Mouse (Mus musculus) embryonic facial prominence, embryonic 13.5 days (tissue): ENCODE measurements around the gene Il12rb2. TPM values are rescaled to one million over a fixed set of nuclear protein-coding genes. Genes with fewer than 3 reads are reported as not detected.

ENCODE experiments used
- ATAC-seq: fragments of 200-750 bp; cut with Nextera tagmentation; 2 replicates; pipeline ENCODE4 v1.8.0; 2017; ENCODE audit warnings: low read depth; ENCODE audit not compliant: insufficient number of reproducible peaks, insufficient read depth, low FRiP score, low TSS enrichment
- H3K27ac ChIP-seq: fragments of 300-500 bp; sonication (generic); 2 replicates; pipeline ENCODE4 v1.5.1; 2015; ENCODE audit warnings: moderate library complexity, mild to moderate bottlenecking, inconsistent platforms
- H3K27me3 ChIP-seq: fragments of 300-500 bp; sonication (generic); 2 replicates; pipeline ENCODE4 v1.6.1; 2015; ENCODE audit warnings: mild to moderate bottlenecking, inconsistent platforms
- H3K36me3 ChIP-seq: fragments of 300-500 bp; sonication (generic); 2 replicates; pipeline ENCODE4 v1.6.1; 2015; ENCODE audit warnings: mild to moderate bottlenecking, inconsistent platforms
- H3K4me1 ChIP-seq: fragments of 300-500 bp; sonication (generic); 2 replicates; pipeline ENCODE4 v1.6.1; 2015; ENCODE audit warnings: inconsistent platforms
- H3K4me2 ChIP-seq: fragments of 300-500 bp; sonication (generic); 2 replicates; pipeline ENCODE4 v1.6.1; 2015; ENCODE audit warnings: moderate library complexity, mild to moderate bottlenecking, inconsistent platforms
- H3K4me3 ChIP-seq: fragments of 300-500 bp; sonication (generic); 2 replicates; pipeline ENCODE4 v1.5.1; 2015; ENCODE audit warnings: mild to moderate bottlenecking, inconsistent platforms
- H3K9ac ChIP-seq: fragments of 300-500 bp; sonication (generic); 2 replicates; pipeline ENCODE4 v1.6.1; 2015; ENCODE audit warnings: mild to moderate bottlenecking, inconsistent platforms
- H3K9me3 ChIP-seq: fragments of 300-500 bp; sonication (generic); 2 replicates; pipeline ENCODE4 v1.6.1; 2016; ENCODE audit warnings: inconsistent platforms
- WGBS: fragments of 180-500 bp; shearing (Covaris S2); methylation state at CpG from one replicate; pipeline ENCODE4 v1.1.7; 2015; ENCODE audit warnings: mixed read lengths; 5-methylcytosine and 5-hydroxymethylcytosine counted together
- polyA plus RNA-seq: library from polyadenylated mRNA; unstranded; fragments of >200 nt; fragmentation: Nextera tagmentation; extraction: Ambion mirVana; gene quantifications from 2 replicates; pipeline ENCODE4 v1.2.1, GENCODE M21; 2015

Il12rb2 gene
- polyA plus RNA-seq, 1 experiment from 2014 or later = 0.10 TPM

DNA sequence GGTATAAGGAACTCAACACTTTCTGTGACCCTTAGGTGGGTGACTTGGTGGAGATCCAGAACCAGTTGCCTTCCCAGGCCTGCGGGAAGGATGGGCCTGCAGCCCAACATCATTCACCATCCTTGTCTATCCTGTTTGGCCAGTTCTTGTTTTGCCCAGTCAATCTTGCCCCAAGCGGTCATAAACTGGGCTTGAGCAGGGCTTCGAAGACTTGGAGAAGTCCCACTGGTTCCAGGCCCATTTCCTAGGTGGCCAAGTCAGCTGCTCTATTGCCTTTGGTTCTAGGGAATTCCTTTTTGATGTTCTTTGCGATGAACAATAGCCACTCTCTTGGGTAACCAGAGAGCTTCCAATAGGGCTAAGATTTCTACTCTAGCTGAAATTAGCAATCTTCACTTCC, 124.9 kb downstream of the Il12rb2 start:
- Histone ChIP-seq H3K4me3 (no peak overlapping the region), H3K27me3 (no peaks in the 10 kb centered on the region), H3K27ac (no peak overlapping the region), H3K4me1 (no peaks in the 10 kb centered on the region), H3K36me3 (no peaks in the 10 kb centered on the region), H3K9me3 (no peaks in the 10 kb centered on the region), H3K4me2 (no peak overlapping the region), H3K9ac (no peak overlapping the region)
- ATAC-seq = no peak
- 83% methylated on average over 4 of the region's 4 CpGs for WGBS

DNA sequence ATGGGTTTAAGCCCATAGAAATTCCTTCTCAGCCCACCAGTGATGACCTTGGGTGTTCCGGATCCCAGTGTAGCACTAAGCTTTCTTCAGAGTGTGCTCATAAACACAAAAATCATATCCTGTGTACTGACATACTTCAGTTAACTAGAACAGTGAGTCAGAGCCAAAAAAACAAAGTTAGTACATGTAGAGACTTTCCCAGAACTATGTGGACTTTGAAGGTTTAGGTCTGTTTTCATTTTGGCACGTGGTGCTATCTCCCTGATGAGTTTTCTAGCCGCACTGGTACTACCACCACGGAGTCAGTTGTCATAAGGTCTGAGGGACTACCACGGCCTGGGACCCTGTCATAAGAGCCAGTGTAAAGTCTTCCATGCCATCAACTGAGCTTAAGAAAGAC, 131.5 kb downstream of the Il12rb2 start:
- Histone ChIP-seq H3K36me3 (no peaks in the 10 kb centered on the region), H3K9ac (no peak overlapping the region), H3K27me3 (no peaks in the 10 kb centered on the region), H3K4me1 (no peaks in the 10 kb centered on the region), H3K9me3 (no peaks in the 10 kb centered on the region), H3K4me2 (no peak overlapping the region), H3K4me3 (no peak overlapping the region), H3K27ac (no peak overlapping the region)
- 81% methylated on average over 5 of the region's 5 CpGs for WGBS
- ATAC-seq = no peak

DNA sequence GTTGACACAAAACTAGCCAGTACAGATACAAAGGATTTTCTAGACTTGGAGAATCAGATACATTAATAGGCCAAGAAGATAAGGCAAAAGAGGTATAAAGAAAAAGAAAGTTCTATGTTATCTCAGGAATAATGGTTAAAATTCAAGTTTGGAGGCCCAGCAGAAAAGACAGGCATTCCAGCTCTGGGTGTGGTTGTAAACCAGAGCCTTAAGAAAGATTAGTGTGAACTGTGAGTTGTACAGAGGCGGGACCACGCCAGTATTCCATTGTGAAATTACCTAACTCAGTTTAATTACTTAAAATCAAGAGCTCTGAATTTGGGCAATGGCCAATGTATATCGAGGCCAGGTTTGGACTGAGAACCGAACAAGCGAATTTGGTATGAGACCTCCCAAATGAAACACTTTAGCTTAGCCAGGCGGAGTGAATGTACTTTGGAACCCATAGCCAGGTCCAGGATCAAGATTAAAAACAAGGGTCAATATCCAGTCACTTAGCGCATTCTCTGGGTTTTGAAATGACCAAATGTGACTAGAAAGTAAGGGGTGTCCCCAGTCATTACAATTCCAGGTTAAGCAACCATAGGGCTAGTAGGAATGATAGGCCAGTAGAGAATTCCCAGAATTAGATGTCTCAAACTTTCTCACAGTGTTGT, 132.1 kb downstream of the Il12rb2 start:
- H3K27me3 ChIP-seq = no peaks in the 10 kb centered on the region
- no peaks in the 10 kb centered on the region for H3K4me1 ChIP-seq
- no peaks in the 10 kb centered on the region for H3K9me3 ChIP-seq
- no peak overlapping the region for H3K4me3 ChIP-seq
- H3K27ac ChIP-seq = no peak overlapping the region
- ATAC-seq = no peak
- 88% methylated on average over 7 of the region's 7 CpGs for WGBS
- no peak overlapping the region for H3K4me2 ChIP-seq
- H3K36me3 ChIP-seq = no peaks in the 10 kb centered on the region
- H3K9ac ChIP-seq = no peak overlapping the region

Other genes with a start within 250 kb of the Il12rb2 start
- 432 TPM in 2 replicates for gene Serbp1, start 138.0 kb downstream of the Il12rb2 start, polyA plus RNA-seq
- not detected in 2 replicates for gene Il23r, start 115.7 kb upstream of the Il12rb2 start, polyA plus RNA-seq
- 54.0 and 61.6 TPM in 2 replicates for gene Tacstd2, start 159.6 kb upstream of the Il12rb2 start, polyA plus RNA-seq